Mouse (Mus musculus) limb, embryonic 10.5 days (tissue): Measurements from ENCODE around the gene Rsph3b. TPM values are rescaled to one million over a fixed set of nuclear protein-coding genes. Genes with fewer than 3 reads are reported as not detected.
"Not testable (repeated sequence)": the region's sequence is repeated elsewhere in the genome, so short reads cannot be mapped to it uniquely, and the experiment has no call there.

Source experiments
- DNase-seq: peaks from one replicate; pipeline ENCODE4 v3.0.0-alpha.2; 2017; ENCODE audit warnings: low spot score
- H3K27ac ChIP-seq: fragments of 300-500 bp; sonication (generic); 2 replicates; pipeline ENCODE4 v1.5.1; 2016; ENCODE audit warnings: mild to moderate bottlenecking
- H3K27me3 ChIP-seq: fragments of 300-500 bp; sonication (generic); 2 replicates; pipeline ENCODE4 v1.6.1; 2016; ENCODE audit warnings: low read depth, mild to moderate bottlenecking; ENCODE audit not compliant: poor library complexity, severe bottlenecking
- H3K36me3 ChIP-seq: fragments of 300-500 bp; sonication (generic); 2 replicates; pipeline ENCODE4 v1.6.1; 2016; ENCODE audit warnings: mild to moderate bottlenecking, moderate library complexity
- H3K4me1 ChIP-seq: fragments of 300-500 bp; sonication (generic); 2 replicates; pipeline ENCODE4 v1.6.1; 2016
- H3K4me3 ChIP-seq: fragments of 300-500 bp; sonication (generic); 2 replicates; pipeline ENCODE4 v1.5.1; 2016; ENCODE audit warnings: mild to moderate bottlenecking, moderate library complexity
- H3K9me3 ChIP-seq: fragments of 300-500 bp; sonication (generic); replicated peaks from 2 replicates; pipeline ENCODE4 v1.6.1; 2016; ENCODE audit warnings: mild to moderate bottlenecking
- WGBS: fragments of 180-500 bp; shearing (Covaris S2); methylation state at CpG from one replicate; pipeline ENCODE4 v1.1.7; 2016; 5-methylcytosine and 5-hydroxymethylcytosine counted together
- polyA plus RNA-seq: library from polyadenylated mRNA; unstranded; fragments of >200 nt; fragmentation: Nextera tagmentation; extraction: Ambion mirVana; gene quantifications from 2 replicates; pipeline ENCODE4 v1.2.1, GENCODE M21; 2016

Gene Rsph3b
- polyA plus RNA-seq, 1 experiment from 2014 or later, result 32.1 TPM

DNA sequence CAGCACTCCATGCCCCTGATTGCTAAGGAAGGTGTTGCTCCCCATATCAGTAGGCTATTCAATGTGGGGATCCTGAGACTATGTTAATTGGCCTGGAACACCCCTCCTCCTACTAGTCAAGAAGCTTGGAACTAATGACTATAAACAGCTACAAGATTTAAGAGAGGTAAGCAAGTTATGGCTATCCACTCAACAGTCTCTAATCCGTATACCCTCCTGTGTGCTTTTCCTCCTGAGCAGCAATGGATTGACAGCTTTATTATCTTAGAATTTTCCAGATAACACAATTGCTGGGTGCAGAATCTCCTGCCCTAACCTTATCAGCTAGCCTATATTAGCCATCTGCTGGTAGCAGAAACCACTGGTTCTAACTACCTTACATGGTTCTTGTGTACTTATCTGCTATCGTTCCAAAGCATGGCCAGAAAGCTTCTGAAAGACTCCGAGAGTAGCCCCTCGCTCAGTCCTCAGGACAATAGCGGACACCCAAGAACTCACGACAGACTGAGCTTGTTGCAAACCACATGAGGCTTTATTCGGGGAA lies 28.1 kb downstream of the Rsph3b start:
- H3K4me1 ChIP-seq, H3K27me3 ChIP-seq, H3K36me3 ChIP-seq, H3K9me3 ChIP-seq, DNase-seq, H3K27ac ChIP-seq, H3K4me3 ChIP-seq: not testable (repeated sequence)
- WGBS, result 90% methylated on average over 7 of the region's 7 CpGs

DNA sequence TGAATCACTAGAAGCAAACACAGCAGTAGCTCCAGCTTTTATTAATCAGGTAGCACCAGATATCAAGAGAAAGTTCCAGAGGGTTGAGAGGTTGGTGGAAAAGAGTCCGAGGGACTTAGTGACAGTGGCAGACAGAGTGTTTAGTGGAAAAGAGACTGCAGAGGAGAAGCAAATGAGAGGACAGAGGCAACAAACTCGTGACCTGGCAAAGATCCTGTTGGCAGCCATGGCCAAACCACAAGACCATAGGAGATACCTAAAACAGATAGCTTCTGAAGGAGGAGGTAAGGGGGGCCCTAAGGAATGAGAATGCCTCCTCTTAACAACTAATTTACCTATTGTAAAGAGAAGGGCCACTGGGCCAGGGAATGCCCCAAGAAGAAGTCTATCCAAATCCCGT lies 29.1 kb downstream of the Rsph3b start:
- not testable (repeated sequence) for H3K27ac ChIP-seq, H3K9me3 ChIP-seq, H3K36me3 ChIP-seq, H3K27me3 ChIP-seq, H3K4me3 ChIP-seq, DNase-seq, H3K4me1 ChIP-seq
- WGBS, result 87% methylated on average over 3 of the region's 3 CpGs

DNA sequence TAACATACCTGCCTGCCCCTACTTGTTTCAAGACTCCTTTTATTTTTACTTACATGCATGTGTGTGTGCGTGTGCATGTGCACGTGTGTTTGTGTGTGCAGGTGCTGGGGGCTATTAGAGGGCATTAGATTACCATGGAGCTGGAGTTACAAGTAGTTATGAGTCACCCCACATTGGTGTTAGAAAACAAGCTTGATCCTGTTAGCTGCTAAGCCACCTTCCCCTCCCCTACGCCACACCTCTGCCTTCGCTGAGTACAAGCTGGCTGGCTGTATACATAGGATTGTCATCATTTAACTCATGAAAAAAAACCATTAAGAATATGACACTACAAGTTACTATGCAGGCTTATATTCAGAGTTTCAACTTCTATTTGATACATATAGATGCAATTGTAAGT lies 33.2 kb downstream of the Rsph3b start:
- not testable (repeated sequence) for H3K4me1 ChIP-seq, DNase-seq, H3K4me3 ChIP-seq, H3K27ac ChIP-seq, H3K27me3 ChIP-seq, H3K9me3 ChIP-seq, H3K36me3 ChIP-seq
- 85% methylated on average over 4 of the region's 4 CpGs for WGBS

DNA sequence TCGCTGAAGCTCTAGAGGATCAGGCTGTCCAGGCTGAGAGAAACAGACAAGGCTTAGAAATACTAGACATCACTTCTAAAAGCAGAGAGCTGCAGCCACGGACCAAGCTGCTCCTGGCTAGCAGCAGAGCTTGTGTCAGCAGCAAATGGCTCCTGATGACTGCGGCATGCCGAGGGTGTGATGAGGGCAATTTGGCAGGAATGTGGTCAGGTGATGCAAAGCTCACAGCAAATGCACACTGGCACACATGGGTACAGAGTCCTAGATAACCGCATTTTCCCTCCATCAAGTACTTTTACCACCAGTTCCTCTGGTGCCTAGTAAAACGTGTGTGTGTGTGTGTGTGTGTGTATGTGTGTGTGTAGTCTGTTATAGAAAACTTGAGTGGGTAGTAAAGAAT lies 34.4 kb downstream of the Rsph3b start:
- DNase-seq, H3K36me3 ChIP-seq: not testable (repeated sequence)
- WGBS, result 72% methylated on average over 2 of the region's 6 CpGs

DNA sequence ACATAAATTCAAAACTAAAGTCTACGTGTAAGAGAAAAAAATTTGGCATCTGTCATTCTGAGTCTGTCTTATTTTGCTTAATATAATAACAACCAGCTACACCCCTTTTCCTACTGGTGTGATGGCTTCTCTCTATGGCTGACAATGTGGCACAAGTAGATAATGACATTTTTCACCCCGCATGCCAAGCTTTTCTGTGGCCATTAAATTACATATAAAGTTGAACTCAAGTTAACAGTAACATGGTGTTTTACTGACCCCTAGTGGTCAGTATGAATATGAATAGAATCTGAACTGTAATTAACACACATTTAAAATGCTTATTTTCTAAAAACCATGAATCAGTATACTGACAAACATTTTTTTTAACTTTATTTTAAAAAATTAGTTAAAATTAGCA lies 48.1 kb downstream of the Rsph3b start:
- H3K27ac ChIP-seq, H3K9me3 ChIP-seq, H3K36me3 ChIP-seq, DNase-seq, H3K27me3 ChIP-seq, H3K4me3 ChIP-seq, H3K4me1 ChIP-seq: not testable (repeated sequence)
- WGBS, result 87% methylated on average over 1 of the region's 2 CpGs

More for the DNA sequence above, 34.4 kb downstream of the Rsph3b start:
- not testable (repeated sequence) for H3K9me3 ChIP-seq, H3K4me1 ChIP-seq, H3K4me3 ChIP-seq, H3K27ac ChIP-seq, H3K27me3 ChIP-seq

- not testable (repeated sequence) for H3K27ac ChIP-seq, H3K4me1 ChIP-seq, DNase-seq, H3K36me3 ChIP-seq, H3K4me3 ChIP-seq, H3K27me3 ChIP-seq, H3K9me3 ChIP-seq
- WGBS, result 59% methylated on average over 7 of the region's 7 CpGs
Observed at GRCm38 (mm10) chr17:6897996-6898562, 50.4 kb downstream of the Rsph3b start.

- Histone ChIP-seq H3K36me3 (no peaks in the 10 kb centered on the region), H3K27me3 (no peaks in the 10 kb centered on the region), H3K4me1 (no peaks in the 10 kb centered on the region), H3K4me3 (no peak overlapping the region), H3K9me3 (no peaks in the 10 kb centered on the region), H3K27ac (no peak overlapping the region)
- no peak for DNase-seq
- 66% methylated on average over 4 of the region's 4 CpGs for whole genome bisulfite sequencing
Observed at GRCm38 (mm10) chr17:6896756-6897155, 51.7 kb downstream of the Rsph3b start.

- no peaks in the 10 kb centered on the region for H3K4me1 ChIP-seq
- H3K4me3 ChIP-seq, result no peak overlapping the region
- H3K36me3 ChIP-seq, result no peaks in the 10 kb centered on the region
- no peak overlapping the region for H3K27ac ChIP-seq
- H3K9me3 ChIP-seq, result no peaks in the 10 kb centered on the region
- DNase-seq, result no peak
- no peaks in the 10 kb centered on the region for H3K27me3 ChIP-seq
- 83% methylated on average over 10 of the region's 10 CpGs for WGBS
Observed at GRCm38 (mm10) chr17:6893332-6893731, 55.1 kb downstream of the Rsph3b start.

GRCm38 (mm10) chr17:6891966-6892934 lies 56.2 kb downstream of the Rsph3b start:
- no peak overlapping the region for H3K27ac ChIP-seq
- 79% methylated on average over 7 of the region's 7 CpGs for WGBS
- H3K9me3 ChIP-seq, result no peaks in the 10 kb centered on the region
- no peaks in the 10 kb centered on the region for H3K36me3 ChIP-seq
- H3K4me1 ChIP-seq, result no peaks in the 10 kb centered on the region
- H3K4me3 ChIP-seq, result no peak overlapping the region
- DNase-seq, result no peak
- no peaks in the 10 kb centered on the region for H3K27me3 ChIP-seq

DNA sequence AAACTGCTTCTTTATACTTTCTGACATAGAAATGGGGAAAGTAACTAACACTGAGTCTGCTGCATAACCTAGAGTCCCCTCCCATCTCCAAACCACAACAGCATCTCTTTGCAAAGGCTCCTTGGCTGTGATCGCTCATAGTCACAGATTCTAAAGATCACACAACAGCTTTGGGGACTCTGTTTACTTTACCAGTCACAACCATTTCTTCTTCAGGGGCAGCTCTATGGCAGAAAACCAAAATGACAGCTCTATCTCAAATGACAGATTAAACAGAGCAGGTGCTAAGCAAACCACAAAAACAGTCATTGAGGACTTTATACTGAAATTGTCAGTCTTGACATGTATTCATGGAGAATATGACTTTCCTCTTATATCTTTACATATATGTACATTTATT lies 62.0 kb downstream of the Rsph3b start:
- Histone ChIP-seq H3K27me3 (no peaks in the 10 kb centered on the region), H3K4me1 (no peaks in the 10 kb centered on the region), H3K9me3 (no peaks in the 10 kb centered on the region), H3K36me3 (no peaks in the 10 kb centered on the region), H3K4me3 (no peak overlapping the region), H3K27ac (no peak overlapping the region)
- 88% methylated on average over 1 of the region's 1 CpGs for WGBS
- DNase-seq, result no peak

GRCm38 (mm10) chr17:6884531-6884930 lies 64.0 kb downstream of the Rsph3b start:
- no peak for DNase-seq
- Histone ChIP-seq H3K4me3 (no peak overlapping the region), H3K4me1 (no peaks in the 10 kb centered on the region), H3K27ac (no peak overlapping the region), H3K36me3 (no peaks in the 10 kb centered on the region), H3K27me3 (no peaks in the 10 kb centered on the region), H3K9me3 (no peaks in the 10 kb centered on the region)
- WGBS, result 96% methylated on average over 1 of the region's 1 CpGs

DNA sequence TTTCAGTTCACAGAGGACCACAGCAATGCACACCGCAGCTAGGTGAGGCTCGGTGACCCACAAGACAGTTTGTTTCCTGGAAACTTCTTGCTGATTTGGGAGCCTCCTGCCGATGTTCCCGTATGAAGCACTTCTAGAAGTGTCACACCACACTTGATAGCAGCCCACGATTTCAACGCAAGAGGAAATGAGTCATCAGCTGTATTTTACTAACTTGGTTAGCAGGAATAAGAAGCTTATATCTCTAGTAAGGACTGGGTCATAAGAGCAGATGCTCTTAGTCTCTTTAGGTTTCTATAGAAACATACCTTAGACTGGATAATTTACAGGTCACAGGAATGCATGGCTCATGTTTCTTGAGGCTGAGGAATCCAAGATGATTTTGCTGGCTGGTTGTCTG lies 67.2 kb downstream of the Rsph3b start:
- Histone ChIP-seq H3K4me1 (no peaks in the 10 kb centered on the region), H3K36me3 (no peaks in the 10 kb centered on the region), H3K4me3 (no peak overlapping the region), H3K9me3 (no peaks in the 10 kb centered on the region), H3K27me3 (no peaks in the 10 kb centered on the region), H3K27ac (no peak overlapping the region)
- WGBS, result 91% methylated on average over 6 of the region's 6 CpGs
- DNase-seq, result no peak

GRCm38 (mm10) chr17:6871421-6871820 lies 77.1 kb downstream of the Rsph3b start:
- Histone ChIP-seq H3K4me3 (no peak overlapping the region), H3K36me3 (no peaks in the 10 kb centered on the region), H3K27ac (no peak overlapping the region), H3K9me3 (no peaks in the 10 kb centered on the region), H3K4me1 (peaks cover 17% of the 10 kb centered on the region; the same call in 1 of the 2 replicates), H3K27me3 (no peaks in the 10 kb centered on the region)
- no peak for DNase-seq
- 94% methylated on average over 2 of the region's 2 CpGs for WGBS
